Mouse (Mus musculus) limb, embryonic 14.5 days (tissue): ENCODE data around the gene Ibsp. TPM values are rescaled to one million over a fixed set of nuclear protein-coding genes. Genes with fewer than 3 reads are reported as not detected.

Source experiments
- ATAC-seq: fragments of 200-750 bp; cut with Nextera tagmentation; 2 replicates; pipeline ENCODE4 v1.8.0; 2017; ENCODE audit warnings: low read depth, moderate number of reproducible peaks, moderate TSS enrichment; ENCODE audit not compliant: low FRiP score
- DNase-seq: peaks from one replicate; pipeline ENCODE4 v3.0.0-alpha.2; 2015; ENCODE audit warnings: low spot score
- H3K27ac ChIP-seq: fragments of 300-500 bp; sonication (generic); replicated peaks from 2 replicates; pipeline ENCODE4 v1.5.1; 2014; ENCODE audit warnings: low read depth, mild to moderate bottlenecking, low read length, moderate library complexity, mixed read lengths
- H3K27me3 ChIP-seq: fragments of 300-500 bp; sonication (generic); 2 replicates; pipeline ENCODE4 v1.6.1; 2014; ENCODE audit warnings: low read length, mixed read lengths; ENCODE audit not compliant: control insufficient read depth, insufficient read depth
- H3K36me3 ChIP-seq: fragments of 300-500 bp; sonication (generic); 2 replicates; pipeline ENCODE4 v1.6.1; 2014; ENCODE audit warnings: mild to moderate bottlenecking, low read length, moderate library complexity, mixed read lengths; ENCODE audit not compliant: control insufficient read depth, insufficient read depth
- H3K4me1 ChIP-seq: fragments of 300-500 bp; sonication (generic); 2 replicates; pipeline ENCODE4 v1.6.1; 2014; ENCODE audit warnings: antibody characterized with exemption, low read length, mixed read lengths; ENCODE audit not compliant: control insufficient read depth, insufficient read depth
- H3K4me2 ChIP-seq: fragments of 300-500 bp; sonication (generic); replicated peaks from 2 replicates; pipeline ENCODE4 v1.6.1; 2014; ENCODE audit warnings: low read depth, mild to moderate bottlenecking, low read length, moderate library complexity; ENCODE audit not compliant: severe bottlenecking
- H3K4me3 ChIP-seq: fragments of 300-500 bp; sonication (generic); replicated peaks from 2 replicates; pipeline ENCODE4 v1.5.1; 2014; ENCODE audit warnings: low read length
- H3K9ac ChIP-seq: fragments of 300-500 bp; sonication (generic); 2 replicates; pipeline ENCODE4 v1.6.1; 2014; ENCODE audit warnings: mild to moderate bottlenecking, low read depth, low read length, moderate library complexity; ENCODE audit not compliant: severe bottlenecking
- H3K9me3 ChIP-seq: fragments of 300-500 bp; sonication (generic); 2 replicates; pipeline ENCODE4 v1.6.1; 2016; ENCODE audit warnings: low read length; ENCODE audit not compliant: control insufficient read depth
- POLR2A ChIP-seq: fragments of 200-500 bp; IDR thresholded peaks from 2 replicates; pipeline ENCODE4 v1.8.0; 2012; ENCODE audit warnings: inconsistent platforms, mild to moderate bottlenecking, moderate library complexity, borderline replicate concordance; ENCODE audit not compliant: insufficient read depth, insufficient read length; ENCODE audit errors: extremely low read depth
- WGBS: fragments of 180-500 bp; shearing (Covaris S2); extraction: QIAGEN DNeasy Blood & Tissue Kit; methylation state at CpG from one replicate; pipeline ENCODE4 v1.1.7; 2014; 5-methylcytosine and 5-hydroxymethylcytosine counted together
- polyA plus RNA-seq, 2 experiments: library from polyadenylated mRNA; depleted of rRNA in 1 of 2; stranded (reverse) in 1 of 2; unstranded in 1 of 2; fragments of >200 nt; fragmentation: Nextera tagmentation in 1 of 2; extraction: Ambion mirVana in 1 of 2; gene quantifications; 2 replicates each; pipeline versions ENCODE4 v1.2.1 to v1.2.3; 2012 to 2014

The Ibsp gene
- polyA plus RNA-seq, 2 experiments: 128 to 263 TPM

GRCm38 (mm10) chr5:104342881-104343280, 43.9 kb downstream of the Ibsp start:
- ATAC-seq: no peak

GRCm38 (mm10) chr5:104344526-104345240, 45.7 kb downstream of the Ibsp start:
- Histone ChIP-seq H3K27me3 (no peaks in the 10 kb centered on the region), H3K4me3 (no peak overlapping the region), H3K27ac (no peak overlapping the region), H3K36me3 (no peaks in the 10 kb centered on the region), H3K9ac (no peak overlapping the region), H3K4me1 (no peaks in the 10 kb centered on the region), H3K4me2 (no peak overlapping the region), H3K9me3 (no peaks in the 10 kb centered on the region)
- no peak for TF ChIP-seq POLR2A
- DNase-seq (no peak), ATAC-seq (no peak)
- 68% methylated on average over 9 of the region's 9 CpGs for WGBS

More at GRCm38 (mm10) chr5:104342881-104343280, 43.9 kb downstream of the Ibsp start:
- no peaks in the 10 kb centered on the region for H3K36me3 ChIP-seq
- no peak overlapping the region for H3K4me3 ChIP-seq
- H3K4me1 ChIP-seq: no peaks in the 10 kb centered on the region
- TF ChIP-seq POLR2A: no peak
- H3K27ac ChIP-seq: no peak overlapping the region
- 48% methylated on average over 6 of the region's 6 CpGs for WGBS
- no peak for DNase-seq
- no peak overlapping the region for H3K4me2 ChIP-seq
- no peak overlapping the region for H3K9ac ChIP-seq
- no peaks in the 10 kb centered on the region for H3K9me3 ChIP-seq
- H3K27me3 ChIP-seq: no peaks in the 10 kb centered on the region

- no peak overlapping the region for H3K4me2 ChIP-seq
- H3K9ac ChIP-seq: no peak overlapping the region
- ATAC-seq (no peak), DNase-seq (no peak)
- no peak overlapping the region for H3K27ac ChIP-seq
- no peaks in the 10 kb centered on the region for H3K9me3 ChIP-seq
- no peaks in the 10 kb centered on the region for H3K36me3 ChIP-seq
- 54% methylated on average over 6 of the region's 6 CpGs for WGBS
- no peaks in the 10 kb centered on the region for H3K27me3 ChIP-seq
- TF ChIP-seq POLR2A: no peak
- H3K4me3 ChIP-seq: no peak overlapping the region
- no peaks in the 10 kb centered on the region for H3K4me1 ChIP-seq
Measured at GRCm38 (mm10) chr5:104345241-104345630, 46.3 kb downstream of the Ibsp start.

- Histone ChIP-seq H3K4me3 (no peak overlapping the region), H3K4me1 (peaks cover 2% of the 10 kb centered on the region; the same call in 1 of the 2 replicates), H3K27me3 (no peaks in the 10 kb centered on the region), H3K4me2 (no peak overlapping the region), H3K36me3 (no peaks in the 10 kb centered on the region), H3K27ac (no peak overlapping the region), H3K9ac (no peak overlapping the region), H3K9me3 (no peaks in the 10 kb centered on the region)
- DNase-seq: no peak
- TF ChIP-seq POLR2A: no peak
- 75% methylated on average over 1 of the region's 1 CpGs for WGBS
- no peak for ATAC-seq
Measured at GRCm38 (mm10) chr5:104351041-104351440, 52.1 kb downstream of the Ibsp start.

GRCm38 (mm10) chr5:104351874-104352273, 52.9 kb downstream of the Ibsp start:
- no peak overlapping the region for H3K27ac ChIP-seq

More at GRCm38 (mm10) chr5:104351874-104352273, 52.9 kb downstream of the Ibsp start:
- H3K4me2 ChIP-seq: no peak overlapping the region
- 51% methylated on average over 5 of the region's 5 CpGs for WGBS
- no peaks in the 10 kb centered on the region for H3K36me3 ChIP-seq
- H3K9ac ChIP-seq: no peak overlapping the region
- no peak for TF ChIP-seq POLR2A
- no peak overlapping the region for H3K4me3 ChIP-seq
- no peaks in the 10 kb centered on the region for H3K27me3 ChIP-seq
- DNase-seq (no peak), ATAC-seq (no peak)
- H3K4me1 ChIP-seq: peaks cover 2% of the 10 kb centered on the region; the same call in 1 of the 2 replicates
- H3K9me3 ChIP-seq: no peaks in the 10 kb centered on the region
